In genomic region chr13:95800925-95801324, GRCm38 (mm10) we compare ENCODE assay signal across 16 mouse cellular contexts.
A peak's percentile ranks its signal among the peaks of the same experiment; 100 is the strongest.
DNase-seq lines count a peak whose midpoint lies in the region; ATAC-seq and TF ChIP-seq lines count a peak whose summit lies in the region.
"Had no signal": no experiment of that assay in that cellular context is flagged by ENCODE, and none has a peak within 500 bp of the region (broad histone marks: within the 10 kb centered on the region; RNA-seq: fewer than 3 reads in every experiment).

No protein-coding gene starts in this region.

- H3K79me2 ChIP-seq in heart, adult 2 months (replicated peaks; ENCODE audit: control insufficient read depth, insufficient read depth, low read length) = no peaks in the 10 kb centered on the region

- peak; percentile 55 for DNase-seq in heart, adult 11 months
- DNase-seq in heart, adult 2 months = no peak
- peak; percentile 53 for DNase-seq in lung, embryonic 14.5 days
- DNase-seq in lung, postnatal 14 days = no peak
- DNase-seq in cerebellum, adult 8-10 months = peak; percentile 27
- no peak for DNase-seq in forebrain, embryonic 14.5 days (ENCODE audit: low spot score)
- DNase-seq in embryo, embryonic 11 days = no peak
- DNase-seq: kidney, adult 11 months; kidney, postnatal 25 days; layer of hippocampus, postnatal 36 days; liver, postnatal 0 days; midbrain, embryonic 14.5 days; spleen, adult 18-20 months had no signal

- H3K4me2 ChIP-seq in lung, embryonic 14.5 days = no peak overlapping the region
- H3K4me2 ChIP-seq in forebrain, embryonic 14.5 days (ENCODE audit: low read length) = no peak overlapping the region
- H3K4me2 ChIP-seq: limb, embryonic 12.5 days; neural tube, embryonic 12.5 days had no signal

- no peak overlapping the region for H3K9ac ChIP-seq in heart, adult 2 months (ENCODE audit: low read depth, low read length)
- H3K9ac ChIP-seq in lung, embryonic 14.5 days = no peak overlapping the region
- no peak overlapping the region for H3K9ac ChIP-seq in forebrain, embryonic 14.5 days (ENCODE audit: low read length)
- H3K9ac ChIP-seq: limb, embryonic 12.5 days; liver, postnatal 0 days; neural tube, embryonic 12.5 days had no signal

- TF ChIP-seq CTCF in heart, adult 2 months (IDR thresholded peaks at IDR 0.05) = no peak
- TF ChIP-seq CTCF in lung, embryonic 14.5 days (IDR thresholded peaks at IDR 0.05; ENCODE audit: low read depth) = no peak

- ATAC-seq in lung, embryonic 14.5 days (ENCODE audit: insufficient read depth) = no peak
- ATAC-seq in forebrain, embryonic 14.5 days = no peak
- ATAC-seq: liver, postnatal 0 days had no signal

- H3K4me1 ChIP-seq in heart, adult 2 months (ENCODE audit: control insufficient read depth, insufficient read depth, low read length) = no peaks in the 10 kb centered on the region
- H3K4me1 ChIP-seq in lung, embryonic 14.5 days (ENCODE audit: insufficient read depth) = peaks cover 3% of the 10 kb centered on the region; the same call in 1 of the 2 replicates
- 0 out of 2 replicates have a peak, but pooled peaks cover 3% of the 10 kb centered on the region for H3K4me1 ChIP-seq in forebrain, embryonic 14.5 days (ENCODE audit: control insufficient read depth, insufficient read depth, low read length)
- H3K4me1 ChIP-seq: limb, embryonic 12.5 days had no signal

- no peak for TF ChIP-seq EP300 in heart, adult 2 months (IDR thresholded peaks at IDR 0.05; ENCODE audit: insufficient read depth, low read depth, low read length)

- H3K27me3 ChIP-seq in heart, adult 2 months (ENCODE audit: control insufficient read depth, insufficient read depth, low read length) = no peaks in the 10 kb centered on the region
- H3K27me3 ChIP-seq in lung, embryonic 14.5 days (ENCODE audit: insufficient read depth, low read length) = no peaks in the 10 kb centered on the region
- no peaks in the 10 kb centered on the region for H3K27me3 ChIP-seq in forebrain, embryonic 14.5 days (replicated peaks; ENCODE audit: control insufficient read depth, insufficient read depth, low read length)
- H3K27me3 ChIP-seq: limb, embryonic 12.5 days; neural tube, embryonic 12.5 days had no signal

- no peak for TF ChIP-seq POLR2A in heart, adult 2 months (IDR thresholded peaks at IDR 0.05; ENCODE audit: insufficient read depth, low read depth, low read length)

- H3K27ac ChIP-seq in heart, adult 2 months = no peak overlapping the region
- H3K27ac ChIP-seq in lung, embryonic 14.5 days (ENCODE audit: low read depth) = no peak overlapping the region
- H3K27ac ChIP-seq in forebrain, embryonic 14.5 days (ENCODE audit: low read depth, low read length) = no peak overlapping the region
- H3K27ac ChIP-seq: limb, embryonic 12.5 days; macrophage; neural tube, embryonic 12.5 days had no signal

- intact Hi-C loops in heart, adult 2 months (cut with DNase I) = no loop called here

- H3K4me3 ChIP-seq in heart, adult 2 months = no peak overlapping the region
- H3K4me3 ChIP-seq in lung, embryonic 14.5 days (ENCODE audit: low read depth, low read length) = no peak overlapping the region
- no peak overlapping the region for H3K4me3 ChIP-seq in forebrain, embryonic 14.5 days (ENCODE audit: low read depth, low read length)
- H3K4me3 ChIP-seq: limb, embryonic 12.5 days; neural tube, embryonic 12.5 days had no signal

- 54% methylated on average over 9 of the region's 9 CpGs for WGBS in heart, adult 2 months
- 68% methylated on average over 9 of the region's 9 CpGs for WGBS in lung, embryonic 14.5 days
- WGBS in forebrain, embryonic 14.5 days = 69% methylated on average over 9 of the region's 9 CpGs

- no peaks in the 10 kb centered on the region for H3K36me3 ChIP-seq in heart, adult 2 months (ENCODE audit: control insufficient read depth, insufficient read depth, low read length)
- H3K36me3 ChIP-seq in lung, embryonic 14.5 days (ENCODE audit: insufficient read depth) = no peaks in the 10 kb centered on the region
- no peaks in the 10 kb centered on the region for H3K36me3 ChIP-seq in forebrain, embryonic 14.5 days (ENCODE audit: control insufficient read depth, insufficient read depth, low read length)
- H3K36me3 ChIP-seq: limb, embryonic 12.5 days; neural tube, embryonic 12.5 days had no signal

- H3K9me3 ChIP-seq in lung, embryonic 14.5 days (ENCODE audit: low read depth, low read length) = no peaks in the 10 kb centered on the region
- no peaks in the 10 kb centered on the region for H3K9me3 ChIP-seq in forebrain, embryonic 14.5 days (replicated peaks; ENCODE audit: control insufficient read depth, low read length)
- H3K9me3 ChIP-seq: limb, embryonic 12.5 days; neural tube, embryonic 12.5 days had no signal

Comparison
In these comparisons a context has a peak if more than half of its experiments do, and no peak if none do; other contexts are left out.
1. DNase-seq: peak in heart, adult 11 months (single experiment), lung, embryonic 14.5 days (single experiment) and cerebellum, adult 8-10 months (single experiment); none in heart, adult 2 months (0 of 2), lung, postnatal 14 days (single experiment), forebrain, embryonic 14.5 days (single experiment) and embryo, embryonic 11 days (single experiment).